In genomic region chr1:167013234-167013864, GRCm38 (mm10) we compare ENCODE assay signal across 10 mouse cellular contexts. TPM values are rescaled to one million over a fixed set of nuclear protein-coding genes. Genes with fewer than 3 reads are reported as not detected.
DNase-seq lines count a peak whose midpoint lies in the region; ATAC-seq lines count a peak whose summit lies in the region.
"Had no signal": no experiment of that assay in that cellular context is flagged by ENCODE, and none has a peak within 500 bp of the region (broad histone marks: within the 10 kb centered on the region; RNA-seq: fewer than 3 reads in every experiment).

No protein-coding gene starts in this region.

- H3K9ac ChIP-seq in kidney, embryonic 16.5 days (replicated peaks; ENCODE audit: low read length), result no peak overlapping the region
- no peak overlapping the region for H3K9ac ChIP-seq in embryonic facial prominence, embryonic 13.5 days
- H3K9ac ChIP-seq in midbrain, embryonic 12.5 days (replicated peaks), result no peak overlapping the region

- DNase-seq in kidney, adult 11 months, result no peak
- DNase-seq in limb, embryonic 10.5 days (ENCODE audit: low spot score), result no peak
- no peak for DNase-seq in lung, postnatal 4 days
- no peak for DNase-seq in thymus, postnatal 10 days (ENCODE audit: low spot score in 2 of 2)
- DNase-seq: heart, adult 18-20 months had no signal

- no peak overlapping the region for H3K27ac ChIP-seq in kidney, embryonic 16.5 days (ENCODE audit: low read length)
- H3K27ac ChIP-seq in embryonic facial prominence, embryonic 13.5 days, result no peak overlapping the region
- H3K27ac ChIP-seq in midbrain, embryonic 12.5 days (replicated peaks), result peak overlapping the region; percentile 35; the same call in 1 of the 2 replicates
- no peak overlapping the region for H3K27ac ChIP-seq in limb, embryonic 10.5 days

- ATAC-seq in kidney, embryonic 16.5 days (ENCODE audit: low FRiP score, low TSS enrichment), result peak; percentile 77
- peak; percentile 60 for ATAC-seq in cerebellum, adult (ENCODE audit: insufficient number of reproducible peaks, low FRiP score, low TSS enrichment)
- peak; percentile 53; the same call in 1 of the 2 replicates for ATAC-seq in embryonic facial prominence, embryonic 13.5 days (ENCODE audit: insufficient number of reproducible peaks, insufficient read depth, low FRiP score, low TSS enrichment, low read depth)
- peak; percentile 70 for ATAC-seq in midbrain, embryonic 12.5 days (ENCODE audit: low FRiP score, low read depth)

- no peaks in the 10 kb centered on the region for H3K36me3 ChIP-seq in kidney, embryonic 16.5 days (ENCODE audit: insufficient read depth, low read length)
- H3K36me3 ChIP-seq in embryonic facial prominence, embryonic 13.5 days, result no peaks in the 10 kb centered on the region
- no peaks in the 10 kb centered on the region for H3K36me3 ChIP-seq in midbrain, embryonic 12.5 days
- H3K36me3 ChIP-seq in limb, embryonic 10.5 days, result no peaks in the 10 kb centered on the region

- no peaks in the 10 kb centered on the region for H3K9me3 ChIP-seq in kidney, embryonic 16.5 days (ENCODE audit: low read length)
- no peaks in the 10 kb centered on the region for H3K9me3 ChIP-seq in embryonic facial prominence, embryonic 13.5 days
- no peaks in the 10 kb centered on the region for H3K9me3 ChIP-seq in midbrain, embryonic 12.5 days
- no peaks in the 10 kb centered on the region for H3K9me3 ChIP-seq in limb, embryonic 10.5 days (replicated peaks)
- H3K9me3 ChIP-seq: megakaryocyte, embryonic 14.5 days had no signal

- 29% methylated on average over 7 of the region's 7 CpGs for WGBS in kidney, embryonic 16.5 days
- WGBS in embryonic facial prominence, embryonic 13.5 days, result 44% methylated on average over 7 of the region's 7 CpGs
- WGBS in midbrain, embryonic 12.5 days, result 62% methylated on average over 7 of the region's 7 CpGs
- WGBS in limb, embryonic 10.5 days, result 46% methylated on average over 7 of the region's 7 CpGs

- no peak overlapping the region for H3K4me3 ChIP-seq in kidney, embryonic 16.5 days (ENCODE audit: low read length)
- H3K4me3 ChIP-seq in embryonic facial prominence, embryonic 13.5 days, result no peak overlapping the region
- H3K4me3 ChIP-seq in midbrain, embryonic 12.5 days, result no peak overlapping the region
- H3K4me3 ChIP-seq in limb, embryonic 10.5 days, result no peak overlapping the region
- H3K4me3 ChIP-seq: megakaryocyte, embryonic 14.5 days had no signal

- H3K4me2 ChIP-seq in kidney, embryonic 16.5 days (replicated peaks; ENCODE audit: low read depth, low read length), result no peak overlapping the region
- no peak overlapping the region for H3K4me2 ChIP-seq in embryonic facial prominence, embryonic 13.5 days
- no peak overlapping the region for H3K4me2 ChIP-seq in midbrain, embryonic 12.5 days (replicated peaks)

- H3K27me3 ChIP-seq in kidney, embryonic 16.5 days (ENCODE audit: insufficient read depth, low read length), result no peaks in the 10 kb centered on the region
- H3K27me3 ChIP-seq in embryonic facial prominence, embryonic 13.5 days, result no peaks in the 10 kb centered on the region
- H3K27me3 ChIP-seq in midbrain, embryonic 12.5 days, result no peaks in the 10 kb centered on the region
- H3K27me3 ChIP-seq in limb, embryonic 10.5 days (ENCODE audit: low read depth, poor library complexity, severe bottlenecking), result no peaks in the 10 kb centered on the region

- H3K4me1 ChIP-seq in kidney, embryonic 16.5 days (ENCODE audit: insufficient read depth, low read length), result peaks cover 17% of the 10 kb centered on the region
- H3K4me1 ChIP-seq in embryonic facial prominence, embryonic 13.5 days, result peaks cover 5% of the 10 kb centered on the region
- H3K4me1 ChIP-seq in midbrain, embryonic 12.5 days, result peaks cover 29% of the 10 kb centered on the region
- peaks cover 28% of the 10 kb centered on the region for H3K4me1 ChIP-seq in limb, embryonic 10.5 days
- H3K4me1 ChIP-seq: megakaryocyte, embryonic 14.5 days had no signal

RNA-seq across cellular contexts. Expression of gene Fam78b, which starts 12.1 kb away (rescaled TPM):
- 0.34 and 0.45 TPM in 2 replicates for polyA plus RNA-seq in kidney, embryonic 16.5 days (2015; fragmentation: Nextera tagmentation; extraction: Ambion mirVana)
- 0.49 and 0.70 TPM in 2 replicates for polyA plus RNA-seq in embryonic facial prominence, embryonic 13.5 days (2015; fragmentation: Nextera tagmentation; extraction: Ambion mirVana)
- polyA plus RNA-seq in midbrain, embryonic 12.5 days (2016; fragmentation: Nextera tagmentation; extraction: Ambion mirVana), result 8.7 and 10.3 TPM in 2 replicates
- polyA plus RNA-seq in limb, embryonic 10.5 days (2016; fragmentation: Nextera tagmentation; extraction: Ambion mirVana), result 0.31 and 0.74 TPM in 2 replicates
